Mouse (Mus musculus) spleen, adult 2 months (tissue): ENCODE measurements around the gene Pphln1.

Experiments
- CTCF ChIP-seq: fragments of 200-500 bp; IDR thresholded peaks from 2 replicates; pipeline ENCODE4 v1.5.1; 2011; ENCODE audit warnings: mild to moderate bottlenecking, inconsistent platforms; ENCODE audit not compliant: insufficient read depth, insufficient read length, insufficient replicate concordance; ENCODE audit errors: extremely low read depth
- POLR2A ChIP-seq: fragments of 200-500 bp; IDR thresholded peaks from 2 replicates; pipeline ENCODE4 v1.6.1; 2011; ENCODE audit warnings: low read depth, low read length, inconsistent platforms

- no peak for TF ChIP-seq POLR2A
- no peak for TF ChIP-seq CTCF
Measured at GRCm38 (mm10) chr15:93538551-93539205, 140.5 kb downstream of the Pphln1 start.
